8 mouse cellular contexts compared by ENCODE assay signal in the genomic region with DNA sequence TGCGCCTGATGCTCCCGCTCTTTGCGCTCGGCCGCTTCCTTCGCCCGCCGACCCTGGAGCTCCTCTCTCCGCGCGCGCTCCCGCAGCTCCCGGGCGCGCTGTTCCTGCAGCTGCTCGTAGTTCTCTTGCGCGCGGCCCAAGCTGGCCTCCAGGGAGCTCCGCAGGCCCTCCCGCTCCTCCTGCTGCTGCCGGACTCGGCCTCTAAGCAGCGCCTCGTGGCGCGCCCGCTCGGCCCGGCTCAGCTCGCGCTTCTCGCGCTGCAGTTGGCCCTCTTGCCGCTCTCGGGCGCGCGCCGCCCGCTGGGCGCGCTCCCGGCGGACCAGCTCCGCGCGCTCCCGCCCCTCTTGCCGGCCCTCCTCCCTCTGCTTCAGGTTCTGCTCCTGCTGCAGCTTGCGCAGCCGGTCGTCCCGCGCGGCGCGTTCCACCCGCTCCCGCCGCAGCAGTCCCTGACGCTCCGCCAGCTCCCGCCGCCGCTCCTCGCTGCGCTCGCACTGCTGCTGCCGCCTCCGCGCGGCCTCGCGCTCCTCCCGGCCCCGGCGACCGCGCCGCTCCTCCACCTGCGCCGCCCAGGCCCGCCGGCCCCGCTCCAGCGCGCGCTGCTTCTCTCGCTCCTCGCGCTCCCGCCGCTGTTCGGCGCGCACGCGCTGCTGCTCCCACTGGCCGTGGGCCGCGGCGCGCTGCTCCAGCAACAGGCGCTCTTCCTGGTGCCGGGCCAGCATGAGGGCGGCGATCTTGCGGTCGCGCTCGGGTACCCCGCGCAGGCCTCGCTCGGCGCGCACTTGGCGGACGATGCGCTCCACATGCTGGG. TPM values are rescaled to one million over a fixed set of nuclear protein-coding genes. Genes with fewer than 3 reads are reported as not detected.
A peak's percentile ranks its signal among the peaks of the same experiment; 100 is the strongest.
DNase-seq lines count a peak whose midpoint lies in the region; ATAC-seq lines count a peak whose summit lies in the region.

No protein-coding gene starts in this region.

- H3K27ac ChIP-seq in hindbrain, embryonic 16.5 days (ENCODE audit: low read depth, low read length), result peak overlapping the region; percentile 98
- H3K27ac ChIP-seq in liver, embryonic 13.5 days, result no peak overlapping the region
- H3K27ac ChIP-seq in neural tube, embryonic 11.5 days (ENCODE audit: low read depth, low read length), result peak overlapping the region; percentile 54; the same call in 1 of the 2 replicates

- WGBS in hindbrain, embryonic 16.5 days, result 25% methylated on average over 96 of the region's 122 CpGs
- under 1% methylated on average over 120 of the region's 122 CpGs for WGBS in liver, embryonic 13.5 days (ENCODE audit: insufficient replicate concordance)
- 4% methylated on average over 104 of the region's 122 CpGs for WGBS in neural tube, embryonic 11.5 days

- peak; percentile 43 for DNase-seq in Muller cell, postnatal 12 days (ENCODE audit: inconsistent ontology term)
- peak; percentile 57 to 71 for DNase-seq in cerebellum, adult 18-20 months
- peak; percentile 52 for DNase-seq in gastrocnemius, adult 18-20 months (ENCODE audit: low spot score)
- DNase-seq in liver, embryonic 13.5 days, result no peak
- peak; percentile 80 for DNase-seq in neural tube, embryonic 11.5 days (ENCODE audit: low spot score)
- DNase-seq in urinary bladder, postnatal 14 days (ENCODE audit: low spot score), result peak; percentile 65

- peak; percentile 35 for ATAC-seq in hindbrain, embryonic 16.5 days
- 0 out of 2 replicates have a peak, but pooled peaks have one; percentile 30 for ATAC-seq in liver, embryonic 13.5 days (ENCODE audit: low read depth)
- ATAC-seq in neural tube, embryonic 11.5 days (ENCODE audit: insufficient read depth, low FRiP score, low TSS enrichment), result peak; percentile 56
- ATAC-seq in megakaryocyte-erythroid progenitor cell, adult 5-6 weeks (replicated peaks; ENCODE audit: low FRiP score, low TSS enrichment, poor library complexity, severe bottlenecking), result no peak

- H3K4me1 ChIP-seq in hindbrain, embryonic 16.5 days (ENCODE audit: control insufficient read depth, insufficient read depth, low read depth, low read length), result peaks cover 22% of the 10 kb centered on the region
- peaks cover 32% of the 10 kb centered on the region for H3K4me1 ChIP-seq in liver, embryonic 13.5 days (replicated peaks)
- peaks cover 16% of the 10 kb centered on the region for H3K4me1 ChIP-seq in neural tube, embryonic 11.5 days (ENCODE audit: control insufficient read depth, insufficient read depth, low read length)

- H3K4me3 ChIP-seq in hindbrain, embryonic 16.5 days (ENCODE audit: low read length), result peak overlapping the region; percentile 63
- peak overlapping the region; percentile 58 for H3K4me3 ChIP-seq in liver, embryonic 13.5 days (replicated peaks)
- peak overlapping the region; percentile 57 for H3K4me3 ChIP-seq in neural tube, embryonic 11.5 days (ENCODE audit: low read depth, low read length)

- H3K4me2 ChIP-seq in hindbrain, embryonic 16.5 days (ENCODE audit: low read length), result peak overlapping the region; percentile 58
- peak overlapping the region; percentile 76 for H3K4me2 ChIP-seq in liver, embryonic 13.5 days
- H3K4me2 ChIP-seq in neural tube, embryonic 11.5 days (ENCODE audit: low read depth), result peak overlapping the region; percentile 77

- H3K36me3 ChIP-seq in hindbrain, embryonic 16.5 days (ENCODE audit: control insufficient read depth, insufficient read depth, low read length), result peaks cover 48% of the 10 kb centered on the region
- no peaks in the 10 kb centered on the region for H3K36me3 ChIP-seq in liver, embryonic 13.5 days
- H3K36me3 ChIP-seq in neural tube, embryonic 11.5 days (ENCODE audit: control insufficient read depth, insufficient read depth, low read length), result peaks cover 8% of the 10 kb centered on the region

- 0 out of 2 replicates have a peak, but pooled peaks cover 2% of the 10 kb centered on the region for H3K27me3 ChIP-seq in hindbrain, embryonic 16.5 days (replicated peaks; ENCODE audit: control insufficient read depth, insufficient read depth, low read length)
- peaks cover 97% of the 10 kb centered on the region for H3K27me3 ChIP-seq in liver, embryonic 13.5 days
- peaks cover 23% of the 10 kb centered on the region for H3K27me3 ChIP-seq in neural tube, embryonic 11.5 days (ENCODE audit: control insufficient read depth, insufficient read depth, low read length)

- peaks cover 14% of the 10 kb centered on the region for H3K9me3 ChIP-seq in hindbrain, embryonic 16.5 days (ENCODE audit: control insufficient read depth, low read length)
- H3K9me3 ChIP-seq in liver, embryonic 13.5 days (replicated peaks), result no peaks in the 10 kb centered on the region
- H3K9me3 ChIP-seq in neural tube, embryonic 11.5 days (ENCODE audit: control insufficient read depth, low read length), result no peaks in the 10 kb centered on the region

- peak overlapping the region; percentile 92 for H3K9ac ChIP-seq in hindbrain, embryonic 16.5 days (ENCODE audit: low read depth, low read length)
- no peak overlapping the region for H3K9ac ChIP-seq in liver, embryonic 13.5 days
- peak overlapping the region; percentile 90 for H3K9ac ChIP-seq in neural tube, embryonic 11.5 days (ENCODE audit: low read length)

RNA-seq across cellular contexts. Expression of a gene that starts 2.5 kb away (rescaled TPM):
- total RNA-seq in gastrocnemius, adult 18-20 months (2021), result not detected
- 2.0 and 2.3 TPM in 2 replicates for polyA plus RNA-seq in hindbrain, embryonic 16.5 days (2015; fragmentation: Nextera tagmentation; extraction: Ambion mirVana)
- not detected in 2 replicates for polyA plus RNA-seq in liver, embryonic 13.5 days (2015; fragmentation: Nextera tagmentation; extraction: Ambion mirVana)
- polyA plus RNA-seq in neural tube, embryonic 11.5 days (2014; fragmentation: Nextera tagmentation; extraction: Ambion mirVana), result 2.4 and 2.6 TPM in 2 replicates
- total RNA-seq in megakaryocyte-erythroid progenitor cell, adult 5-6 weeks (2014; fragmentation: Nextera tagmentation), result not detected in 2 replicates
- total RNA-seq in megakaryocyte-erythroid progenitor cell, adult 5-6 weeks (2017), result not detected in 2 replicates

RNA-seq across cellular contexts. Expression of a gene that starts 32.4 kb away (rescaled TPM):
- 10 to 100 TPM; 39.3 to 43.9 TPM for total RNA-seq in gastrocnemius, adult 18-20 months (2021)
- polyA plus RNA-seq in hindbrain, embryonic 16.5 days (2015; fragmentation: Nextera tagmentation; extraction: Ambion mirVana), result 9.9 and 12.1 TPM in 2 replicates
- polyA plus RNA-seq in liver, embryonic 13.5 days (2015; fragmentation: Nextera tagmentation; extraction: Ambion mirVana), result 9.4 and 11.6 TPM in 2 replicates
- polyA plus RNA-seq in neural tube, embryonic 11.5 days (2014; fragmentation: Nextera tagmentation; extraction: Ambion mirVana), result 20.9 and 23.3 TPM in 2 replicates
- total RNA-seq in megakaryocyte-erythroid progenitor cell, adult 5-6 weeks (2014; fragmentation: Nextera tagmentation), result 26.0 and 27.0 TPM in 2 replicates
- 17.3 and 26.4 TPM in 2 replicates for total RNA-seq in megakaryocyte-erythroid progenitor cell, adult 5-6 weeks (2017)
